Mouse (Mus musculus): ENCODE measurements around the gene Cox8a. TPM values are rescaled to one million over a fixed set of nuclear protein-coding genes. Genes with fewer than 3 reads are reported as not detected.

The Cox8a gene
- polyA plus RNA-seq, 1 experiment from 2014 or later: 1,377 TPM

GRCm38 (mm10) chr19:7196741-7197270, 20.6 kb downstream of the Cox8a start:
- WGBS: 23% methylated on average over 17 of the region's 17 CpGs
- H3K27me3 ChIP-seq (replicated peaks): no peaks in the 10 kb centered on the region
- peaks cover 13% of the 10 kb centered on the region for H3K4me1 ChIP-seq
- no peak overlapping the region for H3K4me2 ChIP-seq
- no peaks in the 10 kb centered on the region for H3K9me3 ChIP-seq
- no peak overlapping the region for H3K4me3 ChIP-seq (replicated peaks)
- H3K36me3 ChIP-seq: peaks cover 38% of the 10 kb centered on the region; the same call in 1 of the 2 replicates
- H3K9ac ChIP-seq: no peak overlapping the region
- H3K27ac ChIP-seq: no peak overlapping the region
- peak; percentile 66 for ATAC-seq (ENCODE audit: insufficient read depth, low FRiP score, low read depth)

GRCm38 (mm10) chr19:7195900-7196728, 21.3 kb downstream of the Cox8a start:
- H3K9ac ChIP-seq: no peak overlapping the region
- ATAC-seq (ENCODE audit: insufficient read depth, low FRiP score, low read depth): peak; percentile 2; the same call in 1 of the 2 replicates
- H3K4me1 ChIP-seq: peaks cover 16% of the 10 kb centered on the region
- H3K4me3 ChIP-seq (replicated peaks): no peak overlapping the region
- H3K36me3 ChIP-seq: peaks cover 38% of the 10 kb centered on the region; the same call in 1 of the 2 replicates
- H3K4me2 ChIP-seq: no peak overlapping the region
- no peaks in the 10 kb centered on the region for H3K27me3 ChIP-seq (replicated peaks)
- WGBS: 19% methylated on average over 33 of the region's 33 CpGs
- H3K9me3 ChIP-seq: no peaks in the 10 kb centered on the region
- no peak overlapping the region for H3K27ac ChIP-seq

- no peak overlapping the region for H3K4me2 ChIP-seq
- WGBS: 68% methylated on average over 2 of the region's 2 CpGs
- no peak overlapping the region for H3K27ac ChIP-seq
These were observed 24.9 kb downstream of the Cox8a start for GRCm38 (mm10) chr19:7192561-7192967.

GRCm38 (mm10) chr19:7191639-7192038, 25.8 kb downstream of the Cox8a start:
- no peak overlapping the region for H3K27ac ChIP-seq
- 0 out of 2 replicates have a peak, but pooled peaks have one; percentile 20 for ATAC-seq (ENCODE audit: insufficient read depth, low FRiP score, low read depth)

More at GRCm38 (mm10) chr19:7192561-7192967, 24.9 kb downstream of the Cox8a start:
- H3K4me1 ChIP-seq: peaks cover 16% of the 10 kb centered on the region
- H3K4me3 ChIP-seq (replicated peaks): no peak overlapping the region
- H3K9ac ChIP-seq: no peak overlapping the region
- H3K36me3 ChIP-seq: peaks cover 6% of the 10 kb centered on the region; the same call in 1 of the 2 replicates
- no peaks in the 10 kb centered on the region for H3K9me3 ChIP-seq
- H3K27me3 ChIP-seq (replicated peaks): no peaks in the 10 kb centered on the region
- ATAC-seq (ENCODE audit: insufficient read depth, low FRiP score, low read depth): no peak

GRCm38 (mm10) chr19:7190986-7191385, 26.4 kb downstream of the Cox8a start:
- Histone ChIP-seq H3K36me3 (no peaks in the 10 kb centered on the region), H3K4me2 (no peak overlapping the region), H3K4me3 (replicated peaks) (no peak overlapping the region), H3K9ac (no peak overlapping the region), H3K9me3 (no peaks in the 10 kb centered on the region), H3K4me1 (peaks cover 12% of the 10 kb centered on the region), H3K27ac (no peak overlapping the region), H3K27me3 (replicated peaks) (no peaks in the 10 kb centered on the region)
- 30% methylated on average over 5 of the region's 5 CpGs for WGBS
- ATAC-seq (ENCODE audit: insufficient read depth, low FRiP score, low read depth): no peak

More at GRCm38 (mm10) chr19:7191639-7192038, 25.8 kb downstream of the Cox8a start:
- Histone ChIP-seq H3K27me3 (replicated peaks) (no peaks in the 10 kb centered on the region), H3K4me3 (replicated peaks) (no peak overlapping the region), H3K36me3 (no peaks in the 10 kb centered on the region), H3K4me2 (no peak overlapping the region), H3K4me1 (peaks cover 13% of the 10 kb centered on the region), H3K9ac (no peak overlapping the region), H3K9me3 (no peaks in the 10 kb centered on the region)
- 40% methylated on average over 6 of the region's 6 CpGs for WGBS

GRCm38 (mm10) chr19:7189026-7189425, 28.4 kb downstream of the Cox8a start:
- no peak for ATAC-seq (ENCODE audit: insufficient read depth, low FRiP score, low read depth)
- peaks cover 21% of the 10 kb centered on the region for H3K4me1 ChIP-seq
- H3K4me3 ChIP-seq (replicated peaks): no peak overlapping the region
- H3K36me3 ChIP-seq: no peaks in the 10 kb centered on the region
- 60% methylated on average over 4 of the region's 4 CpGs for WGBS
- H3K4me2 ChIP-seq: no peak overlapping the region
- no peaks in the 10 kb centered on the region for H3K27me3 ChIP-seq (replicated peaks)
- H3K9ac ChIP-seq: no peak overlapping the region
- no peak overlapping the region for H3K27ac ChIP-seq
- no peaks in the 10 kb centered on the region for H3K9me3 ChIP-seq

GRCm38 (mm10) chr19:7187157-7187556, 30.3 kb downstream of the Cox8a start:
- Histone ChIP-seq H3K9me3 (no peaks in the 10 kb centered on the region), H3K27me3 (replicated peaks) (0 out of 2 replicates have a peak, but pooled peaks cover 7% of the 10 kb centered on the region), H3K4me1 (peaks cover 27% of the 10 kb centered on the region), H3K36me3 (no peaks in the 10 kb centered on the region), H3K27ac (no peak overlapping the region), H3K9ac (no peak overlapping the region), H3K4me2 (no peak overlapping the region), H3K4me3 (replicated peaks) (no peak overlapping the region)
- no peak for ATAC-seq (ENCODE audit: insufficient read depth, low FRiP score, low read depth)
- 53% methylated on average over 5 of the region's 5 CpGs for WGBS

- Histone ChIP-seq H3K9ac (no peak overlapping the region), H3K4me1 (peaks cover 29% of the 10 kb centered on the region), H3K4me2 (0 out of 2 replicates have a peak overlapping the region, but pooled peaks have one; percentile 3), H3K4me3 (replicated peaks) (no peak overlapping the region), H3K27ac (no peak overlapping the region), H3K27me3 (replicated peaks) (0 out of 2 replicates have a peak, but pooled peaks cover 7% of the 10 kb centered on the region), H3K36me3 (no peaks in the 10 kb centered on the region), H3K9me3 (no peaks in the 10 kb centered on the region)
- 13% methylated on average over 18 of the region's 18 CpGs for WGBS
- ATAC-seq (ENCODE audit: insufficient read depth, low FRiP score, low read depth): no peak
These were observed 31.6 kb downstream of the Cox8a start for GRCm38 (mm10) chr19:7185715-7186291.

- WGBS: 55% methylated on average over 4 of the region's 4 CpGs
These were observed 32.4 kb downstream of the Cox8a start for GRCm38 (mm10) chr19:7185059-7185458.

GRCm38 (mm10) chr19:7183419-7183818, 34.0 kb downstream of the Cox8a start:
- Histone ChIP-seq H3K27ac (no peak overlapping the region), H3K4me1 (peaks cover 34% of the 10 kb centered on the region), H3K36me3 (no peaks in the 10 kb centered on the region), H3K27me3 (replicated peaks) (0 out of 2 replicates have a peak, but pooled peaks cover 7% of the 10 kb centered on the region), H3K4me3 (replicated peaks) (no peak overlapping the region), H3K4me2 (no peak overlapping the region), H3K9me3 (no peaks in the 10 kb centered on the region), H3K9ac (no peak overlapping the region)
- 69% methylated on average over 11 of the region's 11 CpGs for WGBS
- ATAC-seq (ENCODE audit: insufficient read depth, low FRiP score, low read depth): no peak

More at GRCm38 (mm10) chr19:7185059-7185458, 32.4 kb downstream of the Cox8a start:
- Histone ChIP-seq H3K9ac (no peak overlapping the region), H3K36me3 (no peaks in the 10 kb centered on the region), H3K27me3 (replicated peaks) (0 out of 2 replicates have a peak, but pooled peaks cover 7% of the 10 kb centered on the region), H3K4me3 (replicated peaks) (no peak overlapping the region), H3K27ac (no peak overlapping the region), H3K4me2 (no peak overlapping the region), H3K9me3 (no peaks in the 10 kb centered on the region), H3K4me1 (peaks cover 29% of the 10 kb centered on the region)
- ATAC-seq (ENCODE audit: insufficient read depth, low FRiP score, low read depth): no peak

- H3K4me3 ChIP-seq (replicated peaks): peak overlapping the region; percentile 26
- WGBS: 10% methylated on average over 23 of the region's 23 CpGs
- H3K4me1 ChIP-seq: peaks cover 38% of the 10 kb centered on the region
- H3K9me3 ChIP-seq: no peaks in the 10 kb centered on the region
- H3K36me3 ChIP-seq: no peaks in the 10 kb centered on the region
- peak; percentile 60 for ATAC-seq (ENCODE audit: insufficient read depth, low FRiP score, low read depth)
- H3K9ac ChIP-seq: 0 out of 2 replicates have a peak overlapping the region, but pooled peaks have one; percentile 3
- peak overlapping the region; percentile 46 for H3K4me2 ChIP-seq
- H3K27me3 ChIP-seq (replicated peaks): 0 out of 2 replicates have a peak, but pooled peaks cover 7% of the 10 kb centered on the region
- peak overlapping the region; percentile 74 for H3K27ac ChIP-seq
These were observed 35.0 kb downstream of the Cox8a start for GRCm38 (mm10) chr19:7182273-7182949.

Data from stomach, embryonic 15.5 days (tissue).